Comparison of ENCODE assay signal across 31 mouse cellular contexts in genomic region chr4:106600770-106601169, GRCm38 (mm10). TPM values are rescaled to one million over a fixed set of nuclear protein-coding genes. Genes with fewer than 3 reads are reported as not detected.
DNase-seq lines count a peak whose midpoint lies in the region; ATAC-seq and TF ChIP-seq lines count a peak whose summit lies in the region.
"Had no signal": no experiment of that assay in that cellular context is flagged by ENCODE, and none has a peak within 500 bp of the region (broad histone marks: within the 10 kb centered on the region; RNA-seq: fewer than 3 reads in every experiment).

No protein-coding gene starts in this region.

- TF ChIP-seq CTCF in kidney, adult 2 months (conservative IDR thresholded peaks at IDR 0.05; ENCODE audit: insufficient read depth, insufficient read length, low read depth, low read length), result no peak
- no peak for TF ChIP-seq CTCF in kidney, postnatal 0 days (IDR thresholded peaks at IDR 0.05; ENCODE audit: low read depth)

- H3K27ac ChIP-seq in heart, embryonic 12.5 days (ENCODE audit: poor library complexity, severe bottlenecking), result peak overlapping the region; percentile 57; the same call in 1 of the 2 replicates
- H3K27ac ChIP-seq in kidney, adult 2 months (ENCODE audit: insufficient read depth, low read depth, low read length), result peak overlapping the region; percentile 85
- H3K27ac ChIP-seq in kidney, embryonic 14.5 days (ENCODE audit: low read depth, low read length), result no peak overlapping the region
- H3K27ac ChIP-seq in kidney, postnatal 0 days, result no peak overlapping the region
- H3K27ac ChIP-seq: embryonic facial prominence, embryonic 12.5 days; hindbrain, embryonic 13.5 days; left cerebral cortex, adult 2 months; limb, embryonic 10.5 days; liver, embryonic 13.5 days; lung, embryonic 15.5 days; midbrain, embryonic 13.5 days had no signal

- no peak for ATAC-seq in heart, embryonic 12.5 days (ENCODE audit: insufficient number of reproducible peaks, low FRiP score)
- no peak for ATAC-seq in kidney, embryonic 14.5 days (ENCODE audit: low FRiP score, low TSS enrichment)
- peak; percentile 72 for ATAC-seq in kidney, postnatal 0 days (replicated peaks; ENCODE audit: low FRiP score, low read depth)
- ATAC-seq: activated CD4-positive, CD25-positive, alpha-beta regulatory T cell, adult 4 months; forebrain, postnatal 0 days; midbrain, embryonic 13.5 days had no signal

- intact Hi-C loops in heart, postnatal 25 days (cut with DNase I), result no loop called here

- TF ChIP-seq POLR2A in kidney, adult 2 months (IDR thresholded peaks at IDR 0.05; ENCODE audit: low read depth, low read length), result no peak

- H3K4me3 ChIP-seq in heart, embryonic 12.5 days, result no peak overlapping the region
- no peak overlapping the region for H3K4me3 ChIP-seq in kidney, adult 2 months (ENCODE audit: insufficient read depth, low read depth, low read length)
- no peak overlapping the region for H3K4me3 ChIP-seq in kidney, embryonic 14.5 days (ENCODE audit: low read length)
- no peak overlapping the region for H3K4me3 ChIP-seq in kidney, postnatal 0 days (replicated peaks; ENCODE audit: low read depth, low read length)
- H3K4me3 ChIP-seq: embryonic facial prominence, embryonic 12.5 days; hindbrain, embryonic 13.5 days; left cerebral cortex, adult 2 months; limb, embryonic 10.5 days; liver, embryonic 13.5 days; lung, embryonic 15.5 days; megakaryocyte, embryonic 14.5 days; midbrain, embryonic 13.5 days had no signal

- H3K4me1 ChIP-seq in heart, embryonic 12.5 days (replicated peaks), result peaks cover 3% of the 10 kb centered on the region; the same call in 1 of the 2 replicates
- peaks cover 3% of the 10 kb centered on the region; the same call in 1 of the 2 replicates for H3K4me1 ChIP-seq in kidney, adult 2 months (ENCODE audit: control insufficient read depth, insufficient read depth, low read length)
- H3K4me1 ChIP-seq in kidney, embryonic 14.5 days (ENCODE audit: control insufficient read depth, insufficient read depth, low read length), result no peaks in the 10 kb centered on the region
- no peaks in the 10 kb centered on the region for H3K4me1 ChIP-seq in kidney, postnatal 0 days (replicated peaks; ENCODE audit: insufficient read depth, low read length)
- H3K4me1 ChIP-seq: embryonic facial prominence, embryonic 12.5 days; hindbrain, embryonic 13.5 days; limb, embryonic 10.5 days; lung, embryonic 15.5 days; megakaryocyte, embryonic 14.5 days; midbrain, embryonic 13.5 days had no signal

- DNase-seq in heart, postnatal 25 days (ENCODE audit: low spot score), result no peak
- DNase-seq in kidney, adult 2 months, result peak; percentile 90
- DNase-seq in A20 (ENCODE audit: low read depth, low spot score), result peak; percentile 43
- peak; percentile 22 for DNase-seq in kidney, postnatal 0 days (ENCODE audit: low spot score)
- no peak for DNase-seq in spleen, adult 18-20 months
- DNase-seq in cerebellum, postnatal 14 days, result no peak
- DNase-seq: adrenal gland, postnatal 10 days; cerebellum, adult 18-20 months; cerebellum, postnatal 25 days; forebrain, postnatal 0 days; gastrocnemius, postnatal 36 days; liver, embryonic 13.5 days; lung, postnatal 36 days; thymus, adult 18-20 months; thymus, postnatal 4 days had no signal

- no peaks in the 10 kb centered on the region for H3K36me3 ChIP-seq in heart, embryonic 12.5 days
- no peaks in the 10 kb centered on the region for H3K36me3 ChIP-seq in kidney, adult 2 months (ENCODE audit: control insufficient read depth, insufficient read depth, low read length)
- no peaks in the 10 kb centered on the region for H3K36me3 ChIP-seq in kidney, embryonic 14.5 days (ENCODE audit: control insufficient read depth, insufficient read depth, low read length)
- H3K36me3 ChIP-seq in kidney, postnatal 0 days (ENCODE audit: insufficient read depth, low read length), result no peaks in the 10 kb centered on the region
- H3K36me3 ChIP-seq: embryonic facial prominence, embryonic 12.5 days; hindbrain, embryonic 13.5 days; limb, embryonic 10.5 days; liver, embryonic 13.5 days; lung, embryonic 15.5 days; midbrain, embryonic 13.5 days had no signal

- 39% methylated on average over 4 of the region's 4 CpGs for WGBS in heart, embryonic 12.5 days
- whole genome bisulfite sequencing in kidney, adult 2 months, result 33% methylated on average over 4 of the region's 4 CpGs
- WGBS in kidney, embryonic 14.5 days, result 57% methylated on average over 4 of the region's 4 CpGs
- 61% methylated on average over 4 of the region's 4 CpGs for WGBS in kidney, postnatal 0 days

- no peak overlapping the region for H3K9ac ChIP-seq in heart, embryonic 12.5 days
- H3K9ac ChIP-seq in kidney, embryonic 14.5 days (ENCODE audit: low read depth, low read length), result no peak overlapping the region
- H3K9ac ChIP-seq in kidney, postnatal 0 days (ENCODE audit: low read depth, low read length), result no peak overlapping the region
- H3K9ac ChIP-seq: embryonic facial prominence, embryonic 12.5 days; forebrain, postnatal 0 days; hindbrain, embryonic 13.5 days; liver, embryonic 13.5 days; lung, embryonic 15.5 days; midbrain, embryonic 13.5 days had no signal

- H3K4me2 ChIP-seq in heart, embryonic 12.5 days, result no peak overlapping the region
- H3K4me2 ChIP-seq in kidney, embryonic 14.5 days (replicated peaks; ENCODE audit: low read depth, low read length), result no peak overlapping the region
- no peak overlapping the region for H3K4me2 ChIP-seq in kidney, postnatal 0 days (ENCODE audit: low read length)
- H3K4me2 ChIP-seq: embryonic facial prominence, embryonic 12.5 days; hindbrain, embryonic 13.5 days; liver, embryonic 13.5 days; lung, embryonic 15.5 days; midbrain, embryonic 13.5 days had no signal

- H3K9me3 ChIP-seq in heart, embryonic 12.5 days (replicated peaks), result 0 out of 2 replicates have a peak, but pooled peaks cover 3% of the 10 kb centered on the region
- no peaks in the 10 kb centered on the region; the same call in 1 of the 2 replicates for H3K9me3 ChIP-seq in kidney, embryonic 14.5 days (ENCODE audit: control insufficient read depth, low read length)
- H3K9me3 ChIP-seq in kidney, postnatal 0 days (replicated peaks; ENCODE audit: low read length), result no peaks in the 10 kb centered on the region
- H3K9me3 ChIP-seq: embryonic facial prominence, embryonic 12.5 days; hindbrain, embryonic 13.5 days; limb, embryonic 10.5 days; lung, embryonic 15.5 days; midbrain, embryonic 13.5 days had no signal

- H3K27me3 ChIP-seq in heart, embryonic 12.5 days (replicated peaks), result no peaks in the 10 kb centered on the region
- H3K27me3 ChIP-seq in kidney, adult 2 months (replicated peaks; ENCODE audit: control insufficient read depth, insufficient read depth, low read length), result no peaks in the 10 kb centered on the region
- no peaks in the 10 kb centered on the region for H3K27me3 ChIP-seq in kidney, embryonic 14.5 days (ENCODE audit: control insufficient read depth, insufficient read depth, low read length)
- H3K27me3 ChIP-seq in kidney, postnatal 0 days (ENCODE audit: insufficient read depth, low read length), result no peaks in the 10 kb centered on the region
- H3K27me3 ChIP-seq: embryonic facial prominence, embryonic 12.5 days; hindbrain, embryonic 13.5 days; liver, embryonic 13.5 days; lung, embryonic 15.5 days; midbrain, embryonic 13.5 days had no signal

RNA-seq across cellular contexts. Expression of gene Lexm, which starts 16.3 kb away (rescaled TPM):
- 0.50 and 1.5 TPM in 2 replicates for polyA plus RNA-seq in heart, embryonic 12.5 days (2016; fragmentation: Nextera tagmentation; extraction: Ambion mirVana)
- total RNA-seq in heart, postnatal 25 days (2021), result not detected
- not detected in 2 replicates for polyA plus RNA-seq in kidney, adult 2 months (2012; rRNA removed)
- polyA plus RNA-seq in kidney, embryonic 14.5 days (2014; fragmentation: Nextera tagmentation; extraction: Ambion mirVana), result not detected in 2 replicates
- not detected in 2 replicates for polyA plus RNA-seq in kidney, postnatal 0 days (2015; fragmentation: Nextera tagmentation; extraction: Ambion mirVana)
- total RNA-seq: adrenal gland, postnatal 10 days; forebrain, postnatal 0 days; gastrocnemius, postnatal 36 days; monocyte, adult 5-6 weeks; neutrophil, adult 5-6 weeks had no signal
- polyA plus RNA-seq: activated CD4-positive, CD25-positive, alpha-beta regulatory T cell, adult 4 months; C2C12; forebrain, postnatal 0 days; heart, embryonic 16.5 days; large intestine, adult 2 months; lung, embryonic 15.5 days; stomach, embryonic 16.5 days had no signal

RNA-seq across cellular contexts. Expression of gene Ttc22, which starts 21.5 kb away (rescaled TPM):
- 0.57 and 0.91 TPM in 2 replicates for polyA plus RNA-seq in heart, embryonic 12.5 days (2016; fragmentation: Nextera tagmentation; extraction: Ambion mirVana)
- total RNA-seq in heart, postnatal 25 days (2021), result under 1 TPM in 1 of 2 experiments, not detected in 1; 0.08 TPM
- polyA plus RNA-seq in kidney, adult 2 months (2012; rRNA removed), result 4.6 and 6.1 TPM in 2 replicates
- 4.6 and 5.7 TPM in 2 replicates for polyA plus RNA-seq in kidney, embryonic 14.5 days (2014; fragmentation: Nextera tagmentation; extraction: Ambion mirVana)
- polyA plus RNA-seq in kidney, postnatal 0 days (2015; fragmentation: Nextera tagmentation; extraction: Ambion mirVana), result 5.0 and 5.9 TPM in 2 replicates
- total RNA-seq: gastrocnemius, postnatal 36 days; monocyte, adult 5-6 weeks; neutrophil, adult 5-6 weeks had no signal
- polyA plus RNA-seq: activated CD4-positive, CD25-positive, alpha-beta regulatory T cell, adult 4 months; C2C12 had no signal

RNA-seq across cellular contexts. Expression of gene Dhcr24, which starts 39.9 kb away (rescaled TPM):
- polyA plus RNA-seq in heart, embryonic 12.5 days (2016; fragmentation: Nextera tagmentation; extraction: Ambion mirVana), result 3.9 and 4.7 TPM in 2 replicates
- 1 to 10 TPM; 2.4 TPM for total RNA-seq in heart, postnatal 25 days (2021)
- 242 and 276 TPM in 2 replicates for polyA plus RNA-seq in kidney, adult 2 months (2012; rRNA removed)
- polyA plus RNA-seq in kidney, embryonic 14.5 days (2014; fragmentation: Nextera tagmentation; extraction: Ambion mirVana), result 21.4 and 29.5 TPM in 2 replicates
- 6.3 and 6.5 TPM in 2 replicates for polyA plus RNA-seq in kidney, postnatal 0 days (2015; fragmentation: Nextera tagmentation; extraction: Ambion mirVana)

RNA-seq across cellular contexts. Expression of gene Pars2, which starts 50.1 kb away (rescaled TPM):
- polyA plus RNA-seq in heart, embryonic 12.5 days (2016; fragmentation: Nextera tagmentation; extraction: Ambion mirVana), result 12.3 and 13.6 TPM in 2 replicates
- total RNA-seq in heart, postnatal 25 days (2021), result 1 to 10 TPM; 4.2 to 5.6 TPM
- polyA plus RNA-seq in kidney, adult 2 months (2012; rRNA removed), result 9.6 and 10.6 TPM in 2 replicates
- polyA plus RNA-seq in kidney, embryonic 14.5 days (2014; fragmentation: Nextera tagmentation; extraction: Ambion mirVana), result 10.9 and 14.0 TPM in 2 replicates
- 11.8 and 12.8 TPM in 2 replicates for polyA plus RNA-seq in kidney, postnatal 0 days (2015; fragmentation: Nextera tagmentation; extraction: Ambion mirVana)

Comparison
In these comparisons a context has a peak if more than half of its experiments do, and no peak if none do; other contexts are left out.
1. H3K27ac ChIP-seq: peak in heart, embryonic 12.5 days (single experiment) and kidney, adult 2 months (single experiment); none in kidney, embryonic 14.5 days (single experiment) and kidney, postnatal 0 days (single experiment).
2. DNase-seq: peak in kidney, adult 2 months (single experiment), A20 (single experiment) and kidney, postnatal 0 days (single experiment); none in heart, postnatal 25 days (single experiment), spleen, adult 18-20 months (0 of 2) and cerebellum, postnatal 14 days (0 of 2).